Mouse (Mus musculus): ENCODE measurements around the gene Adamts13.

Adamts13 gene

DNA sequence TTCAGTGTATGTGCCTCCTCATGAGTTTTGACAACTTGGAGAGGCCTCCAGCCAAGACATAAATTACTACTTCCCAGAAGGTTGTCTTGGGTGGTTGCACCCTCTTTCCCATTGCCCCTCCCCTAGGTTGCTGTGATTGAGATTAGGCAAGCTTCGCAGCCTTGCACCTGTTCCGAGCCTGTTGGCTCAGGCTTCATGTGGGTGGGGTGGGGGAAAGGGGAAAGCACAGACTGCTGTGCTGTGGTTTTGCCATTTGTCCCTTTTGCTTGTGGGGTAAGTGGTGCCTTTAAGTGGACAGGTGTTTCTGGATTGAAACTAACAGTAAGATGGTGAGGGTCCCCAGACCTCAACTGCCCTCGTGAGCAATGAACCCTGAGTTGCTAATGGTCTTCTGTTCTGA is 62.8 kb downstream of the Adamts13 start:
- no peak for DNase-seq (ENCODE audit: low read depth, low spot score)

DNA sequence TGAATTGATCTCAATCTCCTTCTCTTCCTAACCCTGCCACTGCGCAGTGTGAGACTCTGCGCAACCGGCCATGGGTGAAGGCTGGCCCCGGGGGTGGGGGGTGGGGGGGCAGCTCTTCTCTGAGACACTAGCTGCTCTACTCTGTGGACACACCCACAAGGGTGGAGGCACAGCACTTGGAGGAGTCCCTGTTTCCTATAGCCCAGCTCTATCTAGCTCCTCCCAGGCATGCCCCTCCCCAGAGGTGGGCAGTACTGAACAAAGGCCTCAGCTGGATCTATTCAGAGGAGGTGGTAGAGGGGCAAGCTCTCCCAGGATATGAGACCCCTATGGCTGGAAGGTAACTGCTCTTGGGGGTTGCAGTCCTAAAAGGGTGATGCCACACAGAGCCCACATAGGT is 63.8 kb downstream of the Adamts13 start:
- no peak for DNase-seq (ENCODE audit: low read depth, low spot score)

DNA sequence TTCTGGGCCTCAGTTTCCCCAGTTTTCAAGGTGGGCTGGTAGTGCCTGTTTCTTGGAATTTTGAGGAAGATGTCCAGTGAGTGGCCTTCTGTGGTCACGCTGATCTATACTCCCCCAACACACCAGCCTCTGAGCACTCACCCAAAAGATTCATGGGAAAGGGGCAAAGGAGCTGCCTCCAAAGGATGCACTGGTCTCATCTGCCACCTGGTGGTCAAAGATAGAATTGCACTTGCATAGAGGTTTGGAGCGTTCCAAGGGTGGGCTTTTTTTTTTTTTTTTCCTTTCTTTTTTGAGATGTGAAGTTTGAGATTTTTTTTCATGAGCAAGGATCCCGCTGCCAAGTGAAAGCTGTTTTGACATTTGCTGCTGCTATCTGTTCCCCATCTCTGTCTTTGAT is 65.4 kb downstream of the Adamts13 start:
- DNase-seq (ENCODE audit: low read depth, low spot score), result no peak

DNA sequence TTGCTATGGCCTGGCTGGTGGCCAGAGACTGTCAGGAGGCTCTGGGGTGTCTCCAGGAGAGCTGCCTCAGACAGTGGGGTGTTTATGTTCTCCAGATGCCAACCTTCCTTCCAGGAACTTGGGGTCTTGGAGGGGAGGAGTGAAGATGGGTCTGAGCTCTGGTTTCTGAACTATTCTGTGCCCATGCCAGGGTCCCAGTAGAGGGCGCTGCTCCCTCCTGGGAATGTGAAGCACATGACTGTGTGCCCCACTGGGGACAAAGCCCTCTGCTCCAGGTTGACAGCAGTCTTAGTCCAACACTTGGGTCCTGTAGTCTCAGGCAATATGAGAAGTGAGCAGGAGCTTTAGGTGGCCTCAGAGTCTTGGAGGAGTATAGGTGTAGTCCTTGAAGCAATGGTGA is 66.1 kb downstream of the Adamts13 start:
- DNase-seq (ENCODE audit: low read depth, low spot score), result no peak

DNA sequence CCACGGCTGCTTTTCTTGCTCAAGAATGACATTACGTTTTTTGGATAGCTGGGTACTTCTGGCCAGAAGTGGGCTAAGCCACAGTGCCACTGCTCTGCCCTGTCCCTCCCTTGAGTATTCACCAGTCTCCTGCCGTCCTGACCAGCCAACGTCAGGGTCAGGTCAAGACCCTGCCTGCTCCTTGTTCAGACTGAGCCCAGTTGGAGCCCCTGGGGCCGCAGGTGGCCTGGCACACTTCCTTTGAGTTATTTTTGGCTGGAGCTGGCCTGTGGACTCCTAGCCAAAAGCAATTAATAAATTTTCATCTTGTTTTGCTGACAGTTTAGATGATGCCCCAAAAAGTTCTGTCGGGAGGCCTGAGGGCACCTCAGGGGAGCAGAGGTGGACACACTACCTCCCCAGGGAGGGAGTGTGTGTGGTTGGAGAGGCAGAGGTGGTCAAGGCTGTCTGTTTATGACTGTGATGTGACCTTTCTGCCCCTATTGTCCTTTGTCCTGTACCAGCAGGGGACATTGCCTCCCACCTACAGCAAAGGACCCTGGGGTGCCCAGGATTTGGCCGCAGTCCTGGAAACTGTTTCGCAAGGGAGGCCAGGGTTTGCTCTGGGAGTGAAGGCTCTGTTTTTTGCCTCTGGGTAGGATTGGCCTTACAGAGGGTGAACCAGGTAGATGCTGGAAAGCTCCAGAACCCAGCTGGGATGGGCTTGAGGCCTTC is 69.1 kb downstream of the Adamts13 start:
- DNase-seq (ENCODE audit: low read depth, low spot score), result no peak

DNA sequence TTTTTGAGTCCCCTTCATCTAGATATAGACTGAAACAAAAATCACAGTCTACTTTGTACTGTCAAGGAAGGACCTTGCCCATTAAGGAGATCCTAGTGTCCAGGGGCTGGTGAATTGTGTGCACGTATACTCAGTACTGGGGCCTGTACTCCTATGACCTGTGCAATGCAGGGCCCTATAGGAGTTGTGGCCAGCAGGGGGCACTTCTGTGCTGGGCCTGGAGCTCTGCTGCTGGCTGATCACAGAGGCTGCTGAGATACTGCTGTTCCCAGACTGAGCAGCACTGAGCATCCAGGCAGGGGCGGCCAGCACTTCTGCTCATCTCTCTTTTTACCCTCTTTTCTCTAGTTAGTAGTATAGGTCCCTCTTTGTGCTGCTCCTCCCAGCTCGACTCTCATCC is 70.2 kb downstream of the Adamts13 start:
- peak; percentile 58 for DNase-seq (ENCODE audit: low read depth, low spot score)

DNA sequence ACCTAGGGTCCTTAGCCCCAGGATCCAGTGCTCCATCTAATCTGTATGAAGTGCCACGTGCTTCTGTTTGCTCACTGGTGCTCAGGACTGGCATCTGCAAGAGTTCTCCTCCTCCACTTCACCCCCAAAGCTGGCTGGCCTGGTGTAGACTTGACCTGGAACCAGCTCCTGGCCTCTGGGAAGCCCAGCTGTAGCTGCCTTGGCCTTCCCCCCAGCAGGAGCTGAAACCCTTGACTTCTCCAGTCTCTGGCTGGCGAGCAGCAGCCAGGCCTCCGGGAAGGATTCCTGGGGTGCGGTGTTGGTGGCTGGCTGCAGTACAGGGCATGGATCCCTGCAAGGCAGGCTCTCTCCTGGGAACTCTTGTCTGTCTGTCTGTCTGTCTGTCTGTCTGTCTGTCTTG is 71.0 kb downstream of the Adamts13 start:
- DNase-seq (ENCODE audit: low read depth, low spot score), result no peak

DNA sequence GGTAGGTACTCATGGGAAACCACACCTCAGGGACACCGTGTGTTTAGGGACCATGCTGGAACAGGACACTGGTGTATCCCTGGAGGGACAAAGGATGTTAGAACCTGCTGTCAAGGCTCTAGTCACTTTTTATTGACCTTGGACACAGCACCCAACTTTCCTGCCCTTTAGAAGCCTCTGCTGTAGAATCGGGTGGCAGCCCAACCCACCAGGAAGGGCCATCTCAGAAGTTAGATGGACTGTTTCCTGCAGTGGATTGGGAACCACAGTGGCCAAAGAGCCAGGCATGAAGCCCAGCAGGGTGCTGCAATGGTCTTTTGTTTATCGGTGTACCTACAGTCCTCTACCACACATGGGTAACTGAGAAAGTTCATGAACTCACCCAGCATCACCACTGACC is 71.4 kb downstream of the Adamts13 start:
- DNase-seq (ENCODE audit: low read depth, low spot score), result no peak

DNA sequence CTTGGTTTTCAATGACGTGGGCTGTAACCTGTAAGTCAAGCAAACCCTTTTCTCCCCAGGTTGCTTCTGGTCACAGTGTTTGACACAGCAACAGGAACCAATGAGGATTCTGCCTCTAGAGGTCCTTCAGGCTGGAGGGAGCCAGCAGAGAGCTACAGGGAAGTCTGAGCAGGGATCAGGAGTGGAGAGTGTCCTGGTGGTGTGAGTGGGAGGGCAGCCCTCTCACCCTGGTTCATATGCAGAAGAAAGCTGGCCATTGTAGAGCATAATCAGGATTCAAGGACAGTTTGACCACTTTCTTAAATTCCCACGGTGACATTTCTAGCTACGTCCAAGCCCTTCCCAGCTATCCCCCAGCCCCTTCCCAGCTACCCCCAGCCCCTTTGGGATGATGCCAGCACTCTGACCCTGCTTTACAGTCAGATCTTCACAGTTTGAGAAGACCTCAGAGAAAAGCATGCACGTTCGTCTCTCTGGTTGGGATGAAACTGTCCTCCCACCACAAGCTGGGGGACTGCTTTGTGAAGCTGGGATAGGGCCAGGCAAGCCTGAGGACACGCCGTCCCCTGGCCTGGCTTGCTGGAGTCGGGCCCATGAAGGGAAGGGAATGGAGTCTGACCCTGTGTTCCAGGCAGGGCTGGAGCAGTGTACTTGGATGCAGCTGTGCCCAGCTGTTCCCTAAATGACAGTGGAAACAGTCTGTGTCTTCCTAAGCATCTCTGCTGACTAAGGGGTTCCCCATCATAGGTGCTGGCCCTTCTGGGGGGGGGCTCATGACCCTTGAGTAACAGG is 73.0 kb downstream of the Adamts13 start:
- no peak for DNase-seq (ENCODE audit: low read depth, low spot score)

DNA sequence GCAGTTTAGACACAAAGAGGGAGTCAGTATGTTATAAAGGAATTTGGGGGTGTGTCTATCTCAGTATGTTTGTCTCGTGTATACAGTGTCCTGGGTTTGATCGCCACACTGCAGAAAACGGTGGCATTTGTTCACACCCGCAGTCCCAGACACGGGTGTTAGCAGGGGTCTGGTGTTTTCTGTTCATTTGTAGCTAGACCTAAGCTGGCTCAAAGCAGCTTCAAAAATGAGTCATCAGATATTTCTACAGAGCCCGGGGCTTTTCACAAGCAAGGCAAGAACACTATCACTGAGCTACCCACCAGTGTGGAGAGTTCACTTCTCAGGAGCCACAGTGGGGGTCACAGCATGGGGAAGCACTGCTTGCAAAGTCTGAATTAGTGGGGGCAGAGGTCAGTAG is 76.2 kb downstream of the Adamts13 start:
- no peak for DNase-seq (ENCODE audit: low read depth, low spot score)

DNA sequence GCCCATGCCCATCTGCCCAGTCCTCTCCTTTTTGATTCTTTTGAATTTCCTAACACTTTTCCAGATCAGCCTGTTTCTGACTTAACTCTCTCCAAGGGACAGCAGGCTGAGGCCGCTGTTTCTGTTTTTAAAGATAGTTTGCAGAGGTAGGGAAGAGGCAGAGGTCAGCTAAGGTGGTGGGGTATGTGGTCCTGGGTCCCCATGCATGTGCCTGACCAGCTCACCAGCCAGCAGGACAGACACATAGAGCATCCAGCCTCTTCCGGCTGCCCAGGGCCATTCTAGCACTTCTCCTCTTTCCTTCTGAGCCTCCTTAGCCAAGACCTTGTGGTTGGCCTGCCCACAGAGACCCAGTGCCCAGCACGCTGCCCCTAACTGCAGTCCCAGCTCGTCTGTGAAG is 85.0 kb downstream of the Adamts13 start:
- DNase-seq (ENCODE audit: low read depth, low spot score), result no peak

DNA sequence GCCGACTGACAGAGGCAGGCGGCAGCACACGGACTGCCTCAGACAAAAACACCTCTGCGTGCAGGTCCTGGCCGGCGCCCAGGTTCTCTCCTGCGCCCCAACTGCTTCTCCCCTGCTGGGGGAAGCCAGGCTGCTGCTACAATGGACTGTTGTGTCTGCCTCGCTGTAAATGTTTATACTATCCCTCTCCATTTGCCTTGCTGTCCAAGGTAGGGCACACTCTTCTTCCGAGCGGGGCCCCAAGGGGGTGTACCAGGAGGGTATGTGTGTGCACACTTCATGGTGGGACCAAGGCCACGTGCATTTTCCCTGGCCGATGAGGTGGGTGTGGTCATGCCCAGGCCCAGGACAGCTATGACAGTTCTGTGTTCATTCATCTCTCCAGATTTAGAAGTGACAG is 85.5 kb downstream of the Adamts13 start:
- DNase-seq (ENCODE audit: low read depth, low spot score), result no peak

DNA sequence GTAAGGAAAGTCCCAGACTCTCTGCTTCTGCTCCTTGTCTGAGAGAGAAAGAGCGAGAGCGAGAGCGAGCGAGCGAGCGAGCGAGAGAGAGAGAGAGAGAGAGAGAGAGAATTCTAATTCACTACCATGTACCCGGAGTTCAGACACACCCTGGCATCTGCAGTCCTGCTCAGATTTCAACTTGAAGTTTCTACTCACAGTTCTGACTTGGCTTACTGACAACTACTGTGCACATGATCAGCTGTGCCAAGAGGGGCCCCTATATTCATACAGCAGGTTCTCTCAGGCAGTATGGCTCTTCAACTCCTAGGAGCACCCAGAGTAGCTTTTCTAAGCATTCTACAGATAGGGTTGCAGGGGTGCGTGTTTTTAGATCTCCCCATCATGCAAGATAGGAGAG is 86.0 kb downstream of the Adamts13 start:
- no peak for DNase-seq (ENCODE audit: low read depth, low spot score)
